Mouse (Mus musculus) embryo, embryonic 9.5 days (tissue): ENCODE data around the gene Col19a1.

ENCODE experiments used
- DNase-seq: peaks from one replicate; pipeline ENCODE4 v3.0.0-alpha.2; 2017; ENCODE audit errors: extremely low spot score

Col19a1 gene

GRCm38 (mm10) chr1:24461305-24461887 is 125.9 kb downstream of the Col19a1 start:
- no peak for DNase-seq

GRCm38 (mm10) chr1:24458015-24458414 is 129.3 kb downstream of the Col19a1 start:
- no peak for DNase-seq

DNA sequence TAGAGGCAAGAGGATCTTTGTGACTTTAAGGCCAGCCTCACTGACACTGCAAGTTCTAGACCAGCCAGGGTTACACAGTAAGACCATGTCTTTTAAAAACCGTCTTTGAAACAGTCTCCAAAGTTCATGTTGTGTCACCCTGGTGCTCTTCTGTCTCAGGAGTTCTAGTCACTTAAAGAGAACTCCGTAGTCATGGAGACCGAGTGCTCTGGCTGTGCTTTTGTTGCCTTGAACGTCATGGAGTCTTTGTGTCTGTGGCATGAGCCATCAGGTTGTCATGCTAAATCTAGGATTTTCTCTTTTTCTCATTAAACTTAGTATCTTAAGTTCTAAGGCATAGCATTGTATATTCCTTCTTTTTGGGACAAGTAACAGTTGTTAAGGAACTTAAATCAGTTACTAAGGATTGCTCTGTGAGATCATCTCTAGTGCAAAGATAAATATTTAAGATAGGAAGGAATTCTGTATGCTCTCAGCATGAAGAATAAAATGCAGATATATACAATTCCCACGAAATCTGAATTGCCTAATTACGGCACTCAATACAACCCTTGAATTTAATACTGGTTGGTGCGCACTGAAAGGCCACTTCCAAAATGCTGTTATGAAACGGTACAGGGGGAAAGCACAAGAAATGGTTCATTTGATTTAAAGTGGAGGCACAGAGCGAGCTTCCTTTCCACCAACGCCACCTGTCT is 134.6 kb downstream of the Col19a1 start:
- DNase-seq = peak; percentile 7

- no peak for DNase-seq
Measured at GRCm38 (mm10) chr1:24452159-24452558, 135.1 kb downstream of the Col19a1 start.

DNA sequence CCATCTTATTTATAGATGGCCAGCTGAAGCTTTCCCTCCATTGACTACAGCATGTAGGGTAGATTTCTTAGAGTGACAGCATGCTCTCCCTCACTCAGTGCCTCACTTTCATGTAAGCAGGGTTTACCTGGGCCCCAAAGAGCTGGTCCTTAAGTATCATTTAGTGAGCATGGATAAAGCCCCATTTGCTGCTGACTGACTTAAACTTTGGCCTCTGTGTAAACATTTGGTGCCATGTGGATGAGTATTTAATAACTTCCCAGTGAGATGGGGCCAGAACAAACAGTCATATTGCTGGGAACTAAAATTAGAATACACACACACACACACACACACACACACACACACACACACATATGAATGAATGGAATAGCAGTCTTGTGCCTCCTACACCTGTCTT is 149.8 kb downstream of the Col19a1 start:
- no peak for DNase-seq

DNA sequence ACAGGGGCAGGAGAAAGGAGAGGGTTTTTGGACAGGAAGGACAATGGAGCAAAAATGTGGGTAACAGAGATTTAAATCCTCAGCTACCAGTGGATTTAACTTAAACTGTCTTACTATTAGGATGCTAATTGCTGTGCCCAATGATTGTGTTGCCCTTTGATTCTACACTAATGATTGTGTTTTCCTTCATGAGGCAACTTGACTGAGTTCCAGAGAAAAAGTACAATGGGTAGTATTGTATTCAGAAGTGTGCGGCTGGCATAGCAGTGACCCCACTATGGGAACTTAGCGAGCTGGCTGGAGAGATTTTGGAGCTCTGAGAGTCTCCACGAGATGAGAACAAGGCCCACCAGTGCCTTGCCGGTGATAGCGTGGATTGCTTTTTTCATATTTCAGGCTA is 159.0 kb downstream of the Col19a1 start:
- DNase-seq = no peak

GRCm38 (mm10) chr1:24378125-24378821 is 209.0 kb downstream of the Col19a1 start:
- DNase-seq = peak; percentile 37

DNA sequence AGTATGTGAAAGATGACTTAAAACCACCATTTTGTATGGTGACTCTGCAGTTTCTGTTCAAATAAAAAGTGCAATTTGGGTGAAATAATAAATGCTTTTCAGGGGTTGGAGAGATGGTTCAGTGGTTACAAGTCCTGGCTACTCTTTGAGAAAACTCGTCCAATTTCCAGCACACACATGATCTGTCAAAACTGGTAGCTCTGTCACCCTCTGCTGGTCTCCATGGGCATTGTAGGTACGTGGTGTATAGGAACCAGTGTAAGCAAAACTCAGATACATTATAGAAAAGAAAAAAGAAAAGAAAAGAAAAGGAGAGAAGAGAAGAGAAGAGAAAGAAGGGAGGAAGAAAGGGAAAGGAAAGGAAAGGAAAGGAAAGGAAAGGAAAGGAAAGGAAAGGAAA is 212.4 kb downstream of the Col19a1 start:
- peak; percentile 33 for DNase-seq

GRCm38 (mm10) chr1:24373671-24374070 is 213.6 kb downstream of the Col19a1 start:
- DNase-seq = no peak

DNA sequence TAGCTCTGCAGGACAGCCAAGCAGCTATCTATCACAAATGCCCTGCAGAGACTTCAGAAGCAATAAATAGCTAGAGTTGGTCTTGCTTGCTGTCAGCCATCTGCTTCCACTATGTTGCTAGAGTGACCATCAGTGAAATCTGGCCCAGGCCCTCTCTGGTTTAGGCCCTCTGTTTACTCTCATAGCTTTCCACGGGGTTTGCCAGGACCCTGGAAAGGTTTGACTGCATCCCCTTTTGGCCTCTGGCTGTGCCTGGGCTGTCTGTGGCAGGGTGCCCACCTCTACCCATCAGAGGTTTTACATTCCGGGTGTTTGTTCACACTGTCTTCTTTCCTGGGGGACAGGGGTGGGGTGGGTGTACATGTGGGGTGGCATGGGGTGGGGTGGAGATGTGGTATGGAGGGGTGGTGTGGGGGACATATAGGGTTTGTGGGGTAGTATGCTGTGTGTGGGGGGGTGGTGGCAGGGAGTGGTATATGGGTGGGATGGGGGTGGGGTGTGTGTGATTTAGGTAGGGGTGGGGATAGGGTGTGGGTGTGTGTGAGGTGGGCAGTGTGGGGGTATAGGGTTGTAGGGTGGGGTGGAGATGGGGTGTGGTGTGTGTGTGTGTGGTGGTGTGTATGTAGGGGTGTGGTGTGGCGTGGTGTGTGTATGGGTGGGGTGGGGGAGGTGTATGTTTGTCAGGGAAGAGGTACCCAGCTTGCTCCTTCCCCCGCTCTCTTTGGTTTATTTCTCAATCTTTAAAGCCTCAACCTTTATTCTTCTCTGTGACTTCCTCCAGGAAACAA is 214.6 kb downstream of the Col19a1 start:
- DNase-seq = no peak

GRCm38 (mm10) chr1:24367570-24368517 is 219.4 kb downstream of the Col19a1 start:
- peak; percentile 27 for DNase-seq

DNA sequence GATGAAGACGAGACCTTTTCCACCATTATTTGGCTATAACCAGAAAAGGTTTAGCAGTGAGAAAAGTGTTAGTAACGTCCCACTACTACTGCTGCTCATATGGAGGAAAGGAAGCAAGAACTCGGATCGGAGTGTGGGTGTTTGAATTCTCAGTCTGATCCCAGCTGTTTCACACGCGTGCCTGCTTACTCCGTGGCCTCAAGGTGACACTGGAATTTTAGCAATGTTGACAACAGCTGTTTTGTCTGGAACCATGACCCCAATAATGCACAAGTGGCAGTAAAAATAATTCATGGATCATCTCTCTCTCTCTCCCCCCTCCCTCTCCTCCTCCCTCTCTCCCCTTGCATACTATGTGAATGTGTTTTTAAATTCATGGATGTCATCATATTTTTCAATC is 222.5 kb downstream of the Col19a1 start:
- DNase-seq = no peak

- no peak for DNase-seq
Measured at GRCm38 (mm10) chr1:24361990-24362635, 225.2 kb downstream of the Col19a1 start.

GRCm38 (mm10) chr1:24349462-24350217 is 237.6 kb downstream of the Col19a1 start:
- DNase-seq = no peak

- no peak for DNase-seq
Measured at GRCm38 (mm10) chr1:24347621-24348160, 239.6 kb downstream of the Col19a1 start.

DNA sequence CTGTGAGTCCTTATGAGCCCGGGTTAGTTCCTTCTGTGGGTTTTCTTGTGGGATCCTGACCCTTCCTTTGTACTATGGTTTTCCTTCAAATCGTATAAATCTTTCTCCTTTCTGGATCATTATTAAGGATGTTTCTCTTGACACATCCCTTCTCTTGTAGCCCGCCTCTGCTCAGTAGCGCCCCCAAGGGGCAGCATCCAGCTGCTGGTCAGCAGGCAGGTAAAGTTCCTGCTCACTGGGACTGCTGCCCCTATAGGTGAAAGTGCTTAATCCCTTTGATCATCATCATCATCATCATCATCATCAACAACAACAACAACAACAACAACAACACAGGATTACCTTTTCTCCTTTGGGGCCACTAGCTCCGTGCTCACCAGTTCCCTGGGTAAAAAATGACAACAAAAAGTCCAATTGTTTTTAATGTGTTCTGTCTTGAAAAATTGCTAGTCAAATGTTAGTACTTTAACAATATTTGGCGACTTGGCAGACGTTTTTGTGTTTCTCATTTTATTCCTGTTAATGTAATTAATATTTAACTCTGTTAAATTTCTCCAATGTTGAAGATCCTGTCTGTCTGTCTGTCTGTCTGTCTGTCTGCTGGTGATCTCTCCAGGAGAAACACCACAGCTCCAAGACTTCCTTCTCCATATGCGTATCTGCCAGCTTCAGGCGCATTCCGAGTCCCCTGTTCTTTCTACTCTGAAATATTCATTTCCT is 249.6 kb downstream of the Col19a1 start:
- DNase-seq = no peak

- no peak for DNase-seq
Measured at GRCm38 (mm10) chr1:24336051-24336450, 251.2 kb downstream of the Col19a1 start.

DNA sequence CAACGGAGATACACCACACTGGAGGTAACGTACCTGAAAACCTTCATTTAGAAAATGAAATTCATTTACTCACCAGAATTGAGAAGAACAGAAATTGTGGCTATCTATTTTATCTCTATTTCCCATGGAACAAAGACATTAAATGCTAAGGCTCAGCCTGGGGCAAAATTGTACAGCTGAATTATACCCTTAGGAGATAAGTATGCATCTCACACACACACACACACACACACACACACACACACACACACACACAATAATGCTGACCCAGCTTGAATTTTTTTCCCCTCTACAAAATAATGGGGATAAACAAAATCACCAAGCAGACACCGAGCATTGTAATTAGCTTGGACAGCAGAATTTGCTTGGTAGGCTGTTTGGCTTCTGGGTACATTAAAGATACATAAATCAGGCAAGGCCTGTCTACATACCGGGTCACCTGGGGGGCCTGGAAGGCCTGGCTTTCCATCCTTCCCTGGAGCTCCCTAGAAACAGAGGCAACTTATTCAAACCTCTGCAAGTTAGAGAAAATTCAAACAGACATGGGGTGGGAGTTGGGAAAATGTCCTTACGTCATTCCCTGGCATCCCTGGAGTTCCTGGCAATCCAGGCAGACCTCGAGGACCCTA is 270.2 kb downstream of the Col19a1 start:
- DNase-seq = no peak
